Mouse (Mus musculus) adrenal gland, postnatal 10 days (tissue): ENCODE measurements around the gene Klhl8. TPM values are rescaled to one million over a fixed set of nuclear protein-coding genes. Genes with fewer than 3 reads are reported as not detected.

Experiments
- DNase-seq: peaks from one replicate; pipeline ENCODE4 v3.0.0; 2021; ENCODE audit warnings: mixed read lengths
- total RNA-seq, 2 experiments: library from RNA; stranded (reverse); gene quantifications; 2 replicates each; pipeline ENCODE4 v1.2.3; 2021

Klhl8 gene
- total RNA-seq, 2 experiments from 2014 or later = 12.0 to 15.7 TPM

DNA sequence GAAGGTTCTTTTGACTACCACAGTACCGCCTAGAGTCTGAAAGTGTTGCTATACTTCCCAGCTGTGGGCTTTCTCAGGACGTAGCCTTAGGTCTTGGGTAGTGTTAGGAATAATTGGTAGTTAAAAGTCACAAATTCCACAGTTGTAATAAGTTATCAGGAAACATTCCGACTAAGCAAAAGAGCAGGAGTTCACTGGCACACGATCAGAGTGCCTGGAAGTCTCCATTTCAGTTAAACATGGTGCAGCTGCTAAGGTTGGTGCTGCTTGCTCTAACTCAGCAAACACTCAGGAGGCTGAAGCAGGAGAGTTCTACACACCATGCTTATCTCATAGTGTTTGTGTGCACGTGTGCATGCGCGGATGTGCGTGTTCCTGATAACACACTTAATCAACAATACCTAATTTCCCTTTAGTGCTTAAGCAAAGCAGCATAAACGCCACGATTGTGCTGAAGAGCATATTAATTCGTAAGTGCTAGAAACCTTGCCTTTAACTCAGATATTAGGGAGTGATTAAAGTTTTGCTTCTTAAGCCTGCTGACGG is 97.0 kb downstream of the Klhl8 start:
- DNase-seq = no peak

DNA sequence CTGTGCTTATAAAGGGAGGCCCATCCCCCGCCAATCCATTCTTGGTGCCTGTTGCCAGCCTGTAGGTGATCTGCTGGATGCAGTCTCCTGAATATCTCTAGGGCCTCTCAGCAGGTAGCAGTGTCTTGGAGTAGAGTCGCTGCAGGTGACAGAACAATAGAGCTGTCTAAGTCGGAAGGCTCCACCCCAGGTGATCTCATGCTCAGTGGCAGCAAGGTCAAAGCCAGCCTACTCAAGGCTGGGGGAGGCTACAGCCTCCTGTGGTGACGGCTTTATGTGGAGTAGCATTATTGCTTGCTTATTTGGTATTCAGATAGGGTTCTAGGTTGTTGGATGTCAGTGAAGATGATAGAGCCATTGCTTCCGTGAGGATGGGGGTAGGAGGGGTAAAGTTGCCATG is 97.8 kb downstream of the Klhl8 start:
- no peak for DNase-seq

Other genes with a start within 250 kb of the Klhl8 start
- gene Aff1, start 218.9 kb downstream of the Klhl8 start, total RNA-seq = 10 to 100 TPM; 31.6 to 32.4 TPM
- gene Hsd17b13, start 66.2 kb upstream of the Klhl8 start, total RNA-seq = 100 to 1,000 TPM in 1 of 2 experiments, 10 to 100 TPM in 1; 59.3 to 169 TPM
- gene Hsd17b11, start 110.7 kb upstream of the Klhl8 start, total RNA-seq = 10 to 100 TPM; 58.6 to 77.1 TPM
- gene Nudt9, start 135.0 kb upstream of the Klhl8 start, total RNA-seq = 10 to 100 TPM; 52.0 to 53.2 TPM
- gene Gm17660, start 166.3 kb upstream of the Klhl8 start, total RNA-seq = not detected
- gene Sparcl1, start 202.5 kb upstream of the Klhl8 start, total RNA-seq = 100 to 1,000 TPM; 142 to 154 TPM